Mouse (Mus musculus) liver, adult 2 months (tissue): ENCODE data around the gene Ntsr2.

Experiments
- CTCF ChIP-seq: fragments of 200-500 bp; IDR thresholded peaks from 2 replicates; pipeline ENCODE4 v1.5.1; 2011; ENCODE audit warnings: low read depth, low read length, control low read depth
- POLR2A ChIP-seq: fragments of 200-500 bp; IDR thresholded peaks from 2 replicates; pipeline ENCODE4 v1.6.1; 2011; ENCODE audit warnings: low read length, control low read depth; ENCODE audit not compliant: insufficient read depth; ENCODE audit errors: extremely low read depth

DNA sequence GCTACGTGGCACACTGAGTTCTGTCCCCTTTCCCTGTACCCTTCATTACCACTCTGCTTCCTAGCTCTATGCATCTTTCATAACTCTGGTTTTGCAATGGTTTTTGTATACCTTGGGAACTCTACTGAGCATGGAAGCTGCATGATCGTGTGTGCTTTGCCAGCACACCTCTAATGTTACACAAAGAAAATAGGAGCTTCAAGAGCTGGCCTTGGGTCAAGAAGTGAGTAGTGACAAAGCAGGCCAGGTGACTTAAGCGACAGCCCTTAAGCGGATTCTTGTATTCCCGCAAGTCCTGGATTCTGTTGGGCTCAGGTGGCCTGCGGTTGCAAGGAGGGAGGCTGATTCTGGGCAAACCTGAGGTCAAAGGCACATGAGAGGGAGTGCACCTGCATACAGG lies 4.9 kb upstream of the Ntsr2 start:
- no peak for TF ChIP-seq CTCF
- TF ChIP-seq POLR2A: no peak
